Mouse (Mus musculus): ENCODE measurements around the gene Rin3. TPM values are rescaled to one million over a fixed set of nuclear protein-coding genes. Genes with fewer than 3 reads are reported as not detected.

The Rin3 gene
- total RNA-seq, 2 experiments from 2014 or later: 3.7 to 3.8 TPM

- no peak for DNase-seq (ENCODE audit: extremely low spot score in 1 of 2, low spot score in 2 of 2)
- intact Hi-C loops (cut with DNase I): no loop called here
Observed at GRCm38 (mm10) chr12:102321064-102321728, 38.3 kb downstream of the Rin3 start.

- DNase-seq (ENCODE audit: extremely low spot score in 1 of 2, low spot score in 2 of 2): no peak
Observed at GRCm38 (mm10) chr12:102321855-102322254, 39.0 kb downstream of the Rin3 start.

GRCm38 (mm10) chr12:102323392-102323791 lies 40.5 kb downstream of the Rin3 start:
- intact Hi-C loops (cut with DNase I): no loop called here
- no peak for DNase-seq (ENCODE audit: extremely low spot score in 1 of 2, low spot score in 2 of 2)

More at GRCm38 (mm10) chr12:102321855-102322254, 39.0 kb downstream of the Rin3 start:
- intact Hi-C loops (cut with DNase I): no loop called here

- DNase-seq (ENCODE audit: extremely low spot score in 1 of 2, low spot score in 2 of 2): no peak
- intact Hi-C loops (cut with DNase I): no loop called here
Observed at GRCm38 (mm10) chr12:102324156-102324885, 41.5 kb downstream of the Rin3 start.

GRCm38 (mm10) chr12:102324886-102325220 lies 42.0 kb downstream of the Rin3 start:
- no peak for DNase-seq (ENCODE audit: extremely low spot score in 1 of 2, low spot score in 2 of 2)
- intact Hi-C loops (cut with DNase I): no loop called here

- no peak for DNase-seq (ENCODE audit: extremely low spot score in 1 of 2, low spot score in 2 of 2)
- intact Hi-C loops (cut with DNase I): no loop called here
Observed at GRCm38 (mm10) chr12:102326753-102327340, 44.0 kb downstream of the Rin3 start.

GRCm38 (mm10) chr12:102327525-102327924 lies 44.7 kb downstream of the Rin3 start:
- intact Hi-C loops (cut with DNase I): no loop called here
- no peak for DNase-seq (ENCODE audit: extremely low spot score in 1 of 2, low spot score in 2 of 2)

- no peak for DNase-seq (ENCODE audit: extremely low spot score in 1 of 2, low spot score in 2 of 2)
- intact Hi-C loops (cut with DNase I): no loop called here
Observed at GRCm38 (mm10) chr12:102328090-102328489, 45.2 kb downstream of the Rin3 start.

- intact Hi-C loops (cut with DNase I): no loop called here
- DNase-seq (ENCODE audit: extremely low spot score in 1 of 2, low spot score in 2 of 2): no peak
Observed at GRCm38 (mm10) chr12:102330188-102330587, 47.3 kb downstream of the Rin3 start.

- intact Hi-C loops (cut with DNase I): no loop called here
- DNase-seq (ENCODE audit: extremely low spot score in 1 of 2, low spot score in 2 of 2): no peak
Observed at GRCm38 (mm10) chr12:102330731-102331130, 47.9 kb downstream of the Rin3 start.

GRCm38 (mm10) chr12:102333101-102333500 lies 50.3 kb downstream of the Rin3 start:
- intact Hi-C loops (cut with DNase I): no loop called here
- no peak for DNase-seq (ENCODE audit: extremely low spot score in 1 of 2, low spot score in 2 of 2)

- no peak for DNase-seq (ENCODE audit: extremely low spot score in 1 of 2, low spot score in 2 of 2)
- intact Hi-C loops (cut with DNase I): no loop called here
Observed at GRCm38 (mm10) chr12:102339085-102339484, 56.2 kb downstream of the Rin3 start.

- intact Hi-C loops (cut with DNase I): no loop called here
- DNase-seq (ENCODE audit: extremely low spot score in 1 of 2, low spot score in 2 of 2): no peak
Observed at GRCm38 (mm10) chr12:102340471-102340870, 57.6 kb downstream of the Rin3 start.

GRCm38 (mm10) chr12:102342147-102342546 lies 59.3 kb downstream of the Rin3 start:
- intact Hi-C loops (cut with DNase I): no loop called here
- DNase-seq (ENCODE audit: extremely low spot score in 1 of 2, low spot score in 2 of 2): no peak

- intact Hi-C loops (cut with DNase I): no loop called here
Observed at GRCm38 (mm10) chr12:102342602-102343001, 59.8 kb downstream of the Rin3 start.

GRCm38 (mm10) chr12:102345031-102345815 lies 62.4 kb downstream of the Rin3 start:
- intact Hi-C loops (cut with DNase I): no loop called here
- DNase-seq (ENCODE audit: extremely low spot score in 1 of 2, low spot score in 2 of 2): no peak

More at GRCm38 (mm10) chr12:102342602-102343001, 59.8 kb downstream of the Rin3 start:
- DNase-seq (ENCODE audit: extremely low spot score in 1 of 2, low spot score in 2 of 2): no peak

- peak in 1 of 2 experiments; percentile 58 for DNase-seq (ENCODE audit: extremely low spot score in 1 of 2, low spot score in 2 of 2)
- intact Hi-C loops (cut with DNase I): no loop called here
Observed at GRCm38 (mm10) chr12:102346507-102346906, 63.7 kb downstream of the Rin3 start.

GRCm38 (mm10) chr12:102348447-102348846 lies 65.6 kb downstream of the Rin3 start:
- DNase-seq (ENCODE audit: extremely low spot score in 1 of 2, low spot score in 2 of 2): no peak
- intact Hi-C loops (cut with DNase I): no loop called here

GRCm38 (mm10) chr12:102350997-102351396 lies 68.1 kb downstream of the Rin3 start:
- intact Hi-C loops (cut with DNase I): no loop called here
- no peak for DNase-seq (ENCODE audit: extremely low spot score in 1 of 2, low spot score in 2 of 2)

Data from left cerebral cortex, postnatal 10 days (tissue).